Mouse (Mus musculus) MEL (cell line): Measurements from ENCODE around the gene Slc13a1.

Experiments used
- CTCF ChIP-seq, 3 experiments: IDR thresholded peaks in 2 of 3; conservative IDR thresholded peaks in 1 of 3; 2 replicates each; pipeline ENCODE4 v1.5.1; 2011 to 2012; ENCODE audit warnings: low read length in 3 of 3, low read depth in 2 of 3, mild to moderate bottlenecking in 2 of 3, improper control_type of control experiment in 1 of 3, inconsistent platforms in 1 of 3, mixed read lengths in 1 of 3, moderate library complexity in 1 of 3; ENCODE audit not compliant: control insufficient read depth in 1 of 3, insufficient read depth in 1 of 3, poor library complexity in 1 of 3, severe bottlenecking in 1 of 3
- E2F4 ChIP-seq: IDR thresholded peaks from 2 replicates; pipeline ENCODE4 v1.6.1; 2011; ENCODE audit warnings: low read depth, low read length, improper control_type of control experiment, borderline replicate concordance
- EP300 ChIP-seq, 2 experiments: IDR thresholded peaks; 2 replicates each; pipeline ENCODE4 v1.6.1; 2011; ENCODE audit warnings: improper control_type of control experiment in 2 of 2, low read length in 2 of 2, low read depth in 1 of 2, mild to moderate bottlenecking in 1 of 2
- JUND ChIP-seq: IDR thresholded peaks from 2 replicates; pipeline ENCODE4 v1.6.1; 2011; ENCODE audit warnings: low read depth, mild to moderate bottlenecking, improper control_type of control experiment, low read length
- MYC ChIP-seq: IDR thresholded peaks from 2 replicates; pipeline ENCODE4 v1.6.1; 2011; ENCODE audit warnings: low read depth, mild to moderate bottlenecking, low read length, improper control_type of control experiment, moderate library complexity
- NELFE ChIP-seq: IDR thresholded peaks from 2 replicates; pipeline ENCODE4 v1.6.1; 2011; ENCODE audit warnings: low read depth, low read length, improper control_type of control experiment
- NRF1 ChIP-seq: IDR thresholded peaks from 2 replicates; pipeline ENCODE4 v1.6.1; 2014; ENCODE audit warnings: low read depth, mild to moderate bottlenecking, inconsistent platforms, low read length, improper control_type of control experiment, moderate library complexity; ENCODE audit not compliant: poor library complexity, insufficient read depth, severe bottlenecking
- POLR2A ChIP-seq, 2 experiments: IDR thresholded peaks; 2 replicates each; pipeline ENCODE4 v1.6.1; 2011 to 2012; ENCODE audit warnings: low read length in 2 of 2, mild to moderate bottlenecking in 2 of 2, control low read depth in 1 of 2, improper control_type of control experiment in 1 of 2, low read depth in 1 of 2, moderate library complexity in 1 of 2; ENCODE audit not compliant: control insufficient read depth in 1 of 2, insufficient read depth in 1 of 2, poor library complexity in 1 of 2
- POLR2AphosphoS2 ChIP-seq: IDR thresholded peaks from 2 replicates; pipeline ENCODE4 v1.6.1; 2011; ENCODE audit warnings: low read length, improper control_type of control experiment
- TCF12 ChIP-seq: IDR thresholded peaks from 2 replicates; pipeline ENCODE4 v1.6.1; 2014; ENCODE audit warnings: low read depth, mild to moderate bottlenecking, inconsistent platforms, low read length, improper control_type of control experiment, moderate library complexity
- USF2 ChIP-seq, 2 experiments: IDR thresholded peaks; 2 replicates each; pipeline ENCODE4 v1.6.1; 2011 to 2012; ENCODE audit warnings: improper control_type of control experiment in 2 of 2, low read length in 2 of 2, borderline replicate concordance in 1 of 2, inconsistent platforms in 1 of 2, low read depth in 1 of 2, mild to moderate bottlenecking in 1 of 2; ENCODE audit not compliant: insufficient read depth in 1 of 2
- ZNF384 ChIP-seq: IDR thresholded peaks from 2 replicates; pipeline ENCODE4 v1.6.1; 2012; ENCODE audit warnings: low read depth, mild to moderate bottlenecking, inconsistent platforms, low read length, improper control_type of control experiment

GRCm38 (mm10) chr6:24172736-24173135 lies 4.8 kb upstream of the Slc13a1 start:
- TF ChIP-seq MYC (no peak), CTCF (IDR thresholded peaks at IDR 0.05 in 2 of 3, conservative IDR thresholded peaks at IDR 0.05 in 1 of 3; ENCODE audit: control insufficient read depth in 1 of 3, insufficient read depth in 1 of 3, low read depth in 2 of 3, low read length in 3 of 3, poor library complexity in 1 of 3, severe bottlenecking in 1 of 3) (no peak), NELFE (no peak), ZNF384 (no peak), EP300 (IDR thresholded peaks at IDR 0.05; ENCODE audit: low read depth in 1 of 2, low read length in 2 of 2) (no peak), USF2 (IDR thresholded peaks at IDR 0.05; ENCODE audit: borderline replicate concordance in 1 of 2, insufficient read depth in 1 of 2, low read depth in 1 of 2, low read length in 2 of 2) (no peak), E2F4 (no peak), TCF12 (no peak), NRF1 (no peak), JUND (no peak), POLR2A (IDR thresholded peaks at IDR 0.05; ENCODE audit: control insufficient read depth in 1 of 2, insufficient read depth in 1 of 2, low read depth in 1 of 2, low read length in 2 of 2, poor library complexity in 1 of 2) (no peak), POLR2AphosphoS2 (no peak)
